Mouse (Mus musculus): ENCODE measurements around the gene Shc3.

Gene Shc3

GRCm38 (mm10) chr13:51479826-51480225 is 89.4 kb downstream of the Shc3 start:
- peak; percentile 50 to 52 for DNase-seq

GRCm38 (mm10) chr13:51476991-51477390 is 92.2 kb downstream of the Shc3 start:
- DNase-seq = no peak

- DNase-seq = no peak
Observed at GRCm38 (mm10) chr13:51468697-51469250, 100.4 kb downstream of the Shc3 start.

- no peak for DNase-seq
Observed at GRCm38 (mm10) chr13:51466117-51466841, 102.9 kb downstream of the Shc3 start.

- no peak for DNase-seq
Observed at GRCm38 (mm10) chr13:51464294-51464693, 104.9 kb downstream of the Shc3 start.

GRCm38 (mm10) chr13:51456190-51456878 is 112.9 kb downstream of the Shc3 start:
- DNase-seq = no peak

GRCm38 (mm10) chr13:51446550-51446949 is 122.7 kb downstream of the Shc3 start:
- DNase-seq = no peak

- DNase-seq = no peak
Observed at GRCm38 (mm10) chr13:51442922-51443321, 126.3 kb downstream of the Shc3 start.

GRCm38 (mm10) chr13:51437105-51438085 is 131.8 kb downstream of the Shc3 start:
- DNase-seq = no peak

- DNase-seq = no peak
Observed at GRCm38 (mm10) chr13:51435146-51435545, 134.1 kb downstream of the Shc3 start.

GRCm38 (mm10) chr13:51434460-51434859 is 134.8 kb downstream of the Shc3 start:
- DNase-seq = no peak

GRCm38 (mm10) chr13:51433371-51433770 is 135.8 kb downstream of the Shc3 start:
- no peak for DNase-seq

GRCm38 (mm10) chr13:51425662-51426443 is 143.4 kb downstream of the Shc3 start:
- no peak for DNase-seq

- DNase-seq = peak; percentile 40 to 52
Observed at GRCm38 (mm10) chr13:51424647-51425046, 144.6 kb downstream of the Shc3 start.

GRCm38 (mm10) chr13:51423647-51424046 is 145.6 kb downstream of the Shc3 start:
- DNase-seq = no peak

GRCm38 (mm10) chr13:51420861-51421260 is 148.4 kb downstream of the Shc3 start:
- DNase-seq = no peak

- no peak for DNase-seq
Observed at GRCm38 (mm10) chr13:51419501-51419900, 149.7 kb downstream of the Shc3 start.

- DNase-seq = peak in 1 of 2 experiments; percentile 10
Observed at GRCm38 (mm10) chr13:51418942-51419451, 150.2 kb downstream of the Shc3 start.

- DNase-seq = peak; percentile 93 to 96
Observed at GRCm38 (mm10) chr13:51418268-51418941, 150.8 kb downstream of the Shc3 start.

- no peak for DNase-seq
Observed at GRCm38 (mm10) chr13:51417796-51418195, 151.4 kb downstream of the Shc3 start.

- DNase-seq = no peak
Observed at GRCm38 (mm10) chr13:51416727-51417126, 152.5 kb downstream of the Shc3 start.
